In the genomic region with DNA sequence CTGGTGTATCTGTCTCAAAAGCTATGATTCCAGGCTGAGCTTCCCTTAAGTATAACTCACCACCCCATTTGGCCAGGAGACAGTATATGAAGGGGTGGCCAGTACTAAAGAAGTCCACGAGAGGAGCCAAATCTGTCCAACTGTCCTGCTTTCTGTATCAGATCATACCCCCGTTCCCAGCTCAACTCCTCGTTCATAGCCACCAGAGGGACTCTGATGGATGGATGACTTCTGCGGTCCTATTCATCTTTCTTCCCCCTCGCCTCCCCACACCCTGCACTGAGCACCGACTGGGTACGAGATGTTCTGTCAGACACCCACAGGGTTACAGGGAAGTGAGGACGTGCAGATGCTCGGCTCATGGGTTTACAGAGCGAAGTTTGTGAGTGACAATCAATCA, we compare ENCODE assay signal across 8 mouse cellular contexts.
DNase-seq lines count a peak whose midpoint lies in the region; ATAC-seq lines count a peak whose summit lies in the region.

No protein-coding gene starts in this region.

- H3K9ac ChIP-seq in liver, embryonic 13.5 days, result no peak overlapping the region
- no peak overlapping the region for H3K9ac ChIP-seq in stomach, embryonic 14.5 days (replicated peaks; ENCODE audit: low read depth, low read length)

- 44% methylated on average over 10 of the region's 10 CpGs for WGBS in liver, embryonic 13.5 days (ENCODE audit: insufficient replicate concordance)
- 33% methylated on average over 10 of the region's 10 CpGs for WGBS in stomach, embryonic 14.5 days

- no peak for ATAC-seq in liver, embryonic 13.5 days (ENCODE audit: low read depth)
- no peak; the same call in 1 of the 2 replicates for ATAC-seq in stomach, embryonic 14.5 days (ENCODE audit: insufficient number of reproducible peaks, insufficient read depth, low FRiP score, low read depth)

- H3K36me3 ChIP-seq in liver, embryonic 13.5 days, result no peaks in the 10 kb centered on the region
- no peaks in the 10 kb centered on the region for H3K36me3 ChIP-seq in stomach, embryonic 14.5 days (ENCODE audit: control insufficient read depth, insufficient read depth, low read length)

- peak overlapping the region; percentile 51 for H3K4me2 ChIP-seq in liver, embryonic 13.5 days
- peak overlapping the region; percentile 29 for H3K4me2 ChIP-seq in stomach, embryonic 14.5 days (replicated peaks; ENCODE audit: low read depth, low read length)

- H3K27ac ChIP-seq in liver, embryonic 13.5 days, result no peak overlapping the region
- no peak overlapping the region for H3K27ac ChIP-seq in stomach, embryonic 14.5 days (ENCODE audit: low read length)

- no peaks in the 10 kb centered on the region for H3K9me3 ChIP-seq in liver, embryonic 13.5 days (replicated peaks)
- no peaks in the 10 kb centered on the region for H3K9me3 ChIP-seq in stomach, embryonic 14.5 days (ENCODE audit: control insufficient read depth, low read depth, low read length)

- peaks cover 20% of the 10 kb centered on the region for H3K4me1 ChIP-seq in liver, embryonic 13.5 days (replicated peaks)
- H3K4me1 ChIP-seq in stomach, embryonic 14.5 days (ENCODE audit: control insufficient read depth, insufficient read depth, low read length), result peaks cover 23% of the 10 kb centered on the region

- H3K4me3 ChIP-seq in liver, embryonic 13.5 days (replicated peaks), result peak overlapping the region; percentile 35
- peak overlapping the region; percentile 7; the same call in 1 of the 2 replicates for H3K4me3 ChIP-seq in stomach, embryonic 14.5 days (ENCODE audit: low read depth, low read length)

- DNase-seq in adrenal gland, adult 2 months, result peak; percentile 17
- DNase-seq in adrenal gland, adult 18-20 months (ENCODE audit: low spot score in 2 of 2), result no peak
- DNase-seq in right cerebral cortex, adult 18-20 months, result peak; percentile 51
- DNase-seq in right cerebral cortex, postnatal 14 days, result no peak
- DNase-seq in liver, embryonic 13.5 days, result no peak
- DNase-seq in gastrocnemius, postnatal 4 days (ENCODE audit: low spot score in 2 of 2), result no peak
- no peak for DNase-seq in frontal cortex, postnatal 25 days (ENCODE audit: low spot score in 2 of 2)

- no peaks in the 10 kb centered on the region for H3K27me3 ChIP-seq in liver, embryonic 13.5 days
- H3K27me3 ChIP-seq in stomach, embryonic 14.5 days (ENCODE audit: control insufficient read depth, insufficient read depth, low read length), result no peaks in the 10 kb centered on the region

Comparison
In these comparisons a context has a peak if more than half of its experiments do, and no peak if none do; other contexts are left out.
1. DNase-seq: peak in adrenal gland, adult 2 months (single experiment) and right cerebral cortex, adult 18-20 months (single experiment); none in adrenal gland, adult 18-20 months (0 of 2), right cerebral cortex, postnatal 14 days (single experiment), liver, embryonic 13.5 days (single experiment), gastrocnemius, postnatal 4 days (0 of 2) and frontal cortex, postnatal 25 days (0 of 2).